Mouse (Mus musculus) cerebellum, adult 9-11 months (tissue): Measurements from ENCODE around the gene Rab1a.

ENCODE experiments used
- DNase-seq: peaks from one replicate; pipeline ENCODE4 v3.0.0; 2022

Rab1a gene

GRCm38 (mm10) chr11:20248840-20249239 is 47.6 kb downstream of the Rab1a start:
- no peak for DNase-seq

GRCm38 (mm10) chr11:20249296-20250110 is 48.3 kb downstream of the Rab1a start, which contains the start of gene Cep68:
Gene Cep68 (minus strand): TSS chr11:20249429.
- peak; percentile 96 for DNase-seq

GRCm38 (mm10) chr11:20250476-20251178 is 49.4 kb downstream of the Rab1a start:
- DNase-seq, result peak; percentile 19

- no peak for DNase-seq
Observed at GRCm38 (mm10) chr11:20253088-20253487, 51.9 kb downstream of the Rab1a start.

GRCm38 (mm10) chr11:20254791-20255190 is 53.6 kb downstream of the Rab1a start:
- no peak for DNase-seq

- DNase-seq, result no peak
Observed at GRCm38 (mm10) chr11:20262628-20263380, 61.6 kb downstream of the Rab1a start.

- no peak for DNase-seq
Observed at GRCm38 (mm10) chr11:20269885-20270284, 68.7 kb downstream of the Rab1a start.

GRCm38 (mm10) chr11:20275974-20276373 is 74.7 kb downstream of the Rab1a start:
- no peak for DNase-seq
